Mouse (Mus musculus): ENCODE measurements around the gene Pdzrn4.

The Pdzrn4 gene

DNA sequence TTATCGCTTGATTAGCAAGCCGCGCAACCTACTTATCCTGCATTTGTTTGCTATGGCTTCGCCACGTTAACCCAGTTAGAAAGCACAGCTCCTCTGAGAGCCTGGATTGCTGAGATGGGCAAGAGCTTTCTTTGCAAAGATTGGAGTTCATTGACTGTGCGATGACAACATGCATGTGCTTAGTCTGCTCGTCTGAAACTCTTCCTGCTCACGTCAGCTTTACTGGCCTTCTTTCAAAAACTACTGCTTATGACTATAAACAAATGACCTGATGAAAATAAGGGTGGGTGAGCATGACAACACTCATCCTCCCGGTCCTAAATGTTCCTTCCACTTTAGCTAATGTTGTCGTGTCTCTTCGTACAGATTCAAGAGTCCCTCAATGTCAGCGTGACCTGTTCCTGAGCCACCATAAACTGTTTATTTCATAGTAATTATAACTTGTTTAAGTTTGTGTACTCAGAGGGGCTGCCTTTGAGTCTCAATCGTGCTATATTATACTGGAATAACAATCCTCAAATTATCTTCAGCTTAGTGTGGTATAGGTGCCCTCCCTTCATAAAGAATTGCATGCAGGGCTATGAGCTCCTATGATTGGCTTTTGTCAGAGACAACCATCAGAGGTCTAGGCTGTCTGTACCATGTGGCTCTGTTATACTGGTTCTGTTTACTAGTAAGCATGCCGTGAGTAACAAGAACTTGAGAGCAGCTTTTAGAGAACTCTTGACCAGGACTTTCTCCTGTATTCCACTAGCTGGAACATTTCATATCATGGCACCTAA, 187.9 kb downstream of the Pdzrn4 start:
- no peak for DNase-seq (ENCODE audit: low spot score in 2 of 2)

DNA sequence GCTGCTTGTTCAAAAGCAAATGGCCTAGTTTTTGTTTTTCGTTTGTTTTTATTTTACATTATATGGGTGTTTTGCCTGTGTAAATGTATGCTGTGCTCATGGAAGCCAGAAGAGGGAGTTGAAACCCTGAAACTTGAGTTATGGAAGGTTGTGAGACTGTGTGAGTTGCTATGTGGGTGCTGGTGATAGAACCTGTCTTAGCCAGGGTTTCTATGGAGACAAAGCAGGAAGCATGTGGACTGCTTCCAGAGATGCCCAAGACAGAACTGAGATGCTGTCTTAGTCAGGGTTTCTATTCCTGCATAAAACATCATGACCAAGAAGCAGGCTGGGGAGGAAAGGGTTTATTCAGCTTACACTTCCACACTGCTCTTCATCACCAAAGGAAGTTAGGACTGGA, 190.8 kb downstream of the Pdzrn4 start:
- peak; percentile 19 to 58 for DNase-seq (ENCODE audit: low spot score in 2 of 2)

DNA sequence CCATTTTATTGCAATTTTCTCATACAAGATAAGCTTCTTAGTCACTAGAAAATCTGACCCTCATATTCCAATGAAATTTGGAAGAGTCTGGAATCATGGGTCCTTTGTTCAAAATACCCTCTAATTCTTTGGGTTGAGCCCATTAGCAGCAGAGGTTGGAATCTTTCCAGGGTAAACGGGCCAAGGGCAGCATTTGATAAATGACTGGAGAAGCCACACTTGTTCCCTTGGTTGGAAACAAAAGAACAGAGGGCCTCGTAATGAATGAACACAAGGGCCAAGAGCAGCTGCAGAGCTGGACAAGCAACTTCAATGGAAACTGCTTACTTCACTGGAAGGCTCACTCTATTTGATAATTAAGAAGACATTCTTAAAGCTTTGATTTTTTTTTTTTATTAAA, 198.0 kb downstream of the Pdzrn4 start:
- no peak for DNase-seq (ENCODE audit: low spot score in 2 of 2)

DNA sequence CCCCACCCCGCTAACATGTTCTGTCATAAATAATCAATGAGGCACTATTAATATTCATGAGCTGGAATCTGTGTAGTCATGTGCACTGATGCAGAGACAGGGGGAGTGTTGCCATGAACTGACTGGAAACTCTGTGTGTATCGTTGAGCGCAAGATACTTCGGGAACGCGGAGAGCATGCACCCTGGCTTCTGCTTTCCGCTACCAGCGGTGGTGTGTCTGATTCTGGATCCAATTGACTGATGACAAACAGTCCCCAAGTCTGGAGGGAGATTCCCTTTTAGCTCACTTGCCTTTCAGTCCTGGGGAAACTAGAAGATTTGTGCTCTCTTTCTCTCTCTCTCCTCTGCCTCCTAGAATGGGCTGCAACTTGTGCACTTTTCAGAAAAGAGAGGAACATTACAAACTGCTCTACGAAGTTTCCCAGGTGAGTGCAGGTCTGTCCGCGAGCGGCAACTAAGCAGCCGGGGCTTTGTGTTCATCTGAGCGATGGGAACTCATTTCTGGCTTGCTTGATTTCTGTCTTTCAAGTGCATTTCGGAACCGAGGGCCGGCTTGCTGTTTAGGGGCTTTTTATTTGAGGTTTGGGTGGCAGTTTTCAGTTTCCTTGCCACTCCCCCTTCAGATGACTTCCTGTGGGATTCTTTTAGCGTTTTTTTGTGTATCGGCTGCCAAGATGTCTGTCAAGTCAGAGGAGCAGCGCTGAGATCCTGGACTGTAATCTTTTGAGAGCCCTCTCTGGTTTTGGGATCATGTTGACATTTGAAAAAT, 200.5 kb downstream of the Pdzrn4 start:
- peak; percentile 10 to 41 for DNase-seq (ENCODE audit: low spot score in 2 of 2)

GRCm38 (mm10) chr15:92598380-92599295, 202.0 kb downstream of the Pdzrn4 start:
- DNase-seq (ENCODE audit: low spot score in 2 of 2) = peak; percentile 28 to 61

- no peak for DNase-seq (ENCODE audit: low spot score in 2 of 2)
Observed at GRCm38 (mm10) chr15:92599381-92599780, 202.7 kb downstream of the Pdzrn4 start.

GRCm38 (mm10) chr15:92610866-92611265, 214.2 kb downstream of the Pdzrn4 start:
- DNase-seq (ENCODE audit: low spot score in 2 of 2) = no peak

- no peak for DNase-seq (ENCODE audit: low spot score in 2 of 2)
Observed at GRCm38 (mm10) chr15:92612386-92612785, 215.7 kb downstream of the Pdzrn4 start.

- DNase-seq (ENCODE audit: low spot score in 2 of 2) = no peak
Observed at GRCm38 (mm10) chr15:92613228-92613627, 216.5 kb downstream of the Pdzrn4 start.

GRCm38 (mm10) chr15:92621731-92622234, 225.1 kb downstream of the Pdzrn4 start:
- DNase-seq (ENCODE audit: low spot score in 2 of 2) = peak; percentile 54 to 80

DNA sequence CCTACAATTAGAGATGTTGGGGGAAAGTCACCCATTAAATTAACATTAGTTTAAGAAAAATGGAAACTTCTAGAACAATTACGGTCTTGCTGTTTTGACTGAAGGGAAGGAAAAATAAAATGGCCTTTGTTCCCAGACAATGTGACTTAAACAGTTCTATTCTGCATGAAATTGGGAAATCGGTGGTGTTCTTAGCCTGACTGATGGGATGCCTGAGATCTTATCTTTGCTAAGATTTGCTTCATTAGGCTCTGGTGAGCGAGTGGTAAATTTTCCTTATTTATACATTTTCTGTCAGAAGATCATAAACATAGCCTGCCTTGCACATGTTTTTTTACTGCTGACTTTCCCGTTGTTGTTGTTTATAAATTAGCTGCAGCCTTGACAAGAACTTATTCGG, 225.6 kb downstream of the Pdzrn4 start:
- no peak for DNase-seq (ENCODE audit: low spot score in 2 of 2)

DNA sequence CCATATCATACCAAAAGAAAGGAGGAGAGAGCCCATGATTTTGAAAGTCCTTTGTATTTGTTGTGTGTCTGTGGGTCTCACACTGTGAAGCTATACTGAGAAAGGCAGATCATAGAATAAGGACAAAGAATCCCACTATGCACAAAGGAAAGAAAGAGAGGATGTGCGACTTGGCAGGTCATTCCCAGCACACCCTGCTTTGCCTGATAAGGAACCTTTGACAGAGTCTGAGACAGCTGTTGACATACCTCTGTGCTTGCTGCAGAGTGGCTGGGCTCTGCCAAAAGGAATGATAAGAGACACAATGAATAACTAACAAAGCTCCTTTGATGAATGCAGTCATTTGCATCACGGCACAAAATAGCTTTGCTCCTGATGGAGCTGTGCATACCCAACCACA, 232.5 kb downstream of the Pdzrn4 start:
- DNase-seq (ENCODE audit: low spot score in 2 of 2) = no peak

GRCm38 (mm10) chr15:92634044-92634610, 237.4 kb downstream of the Pdzrn4 start:
- DNase-seq (ENCODE audit: low spot score in 2 of 2) = peak; percentile 11 to 37

- DNase-seq (ENCODE audit: low spot score in 2 of 2) = peak in 1 of 2 experiments; percentile 13
Observed at GRCm38 (mm10) chr15:92640212-92641082, 243.8 kb downstream of the Pdzrn4 start.

- no peak for DNase-seq (ENCODE audit: low spot score in 2 of 2)
Observed at GRCm38 (mm10) chr15:92671279-92672051, 274.8 kb downstream of the Pdzrn4 start.

DNA sequence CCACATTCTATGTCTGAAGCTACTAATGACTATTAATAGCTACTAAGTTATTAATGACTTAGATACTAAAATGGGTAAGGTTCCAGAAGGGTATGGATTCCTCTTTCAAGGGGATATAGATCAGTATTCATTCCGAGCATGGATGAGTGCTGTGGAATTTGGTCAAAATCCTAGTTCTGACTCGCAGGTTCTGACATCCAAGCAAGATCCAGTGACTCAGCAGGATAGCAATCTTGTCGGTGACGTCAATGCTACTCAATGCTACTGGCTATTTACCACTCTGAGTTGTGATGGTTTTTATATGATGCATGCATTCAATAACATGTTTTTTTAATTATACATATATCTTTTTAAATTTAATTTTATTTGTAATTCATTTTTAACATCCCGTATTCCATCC, 279.4 kb downstream of the Pdzrn4 start:
- no peak for DNase-seq (ENCODE audit: low spot score in 2 of 2)

GRCm38 (mm10) chr15:92678377-92678776, 281.7 kb downstream of the Pdzrn4 start:
- DNase-seq (ENCODE audit: low spot score in 2 of 2) = no peak

GRCm38 (mm10) chr15:92679541-92679940, 282.9 kb downstream of the Pdzrn4 start:
- no peak for DNase-seq (ENCODE audit: low spot score in 2 of 2)

- no peak for DNase-seq (ENCODE audit: low spot score in 2 of 2)
Observed at GRCm38 (mm10) chr15:92696276-92696956, 299.7 kb downstream of the Pdzrn4 start.
